Mouse (Mus musculus) liver, embryonic 18 days (tissue): ENCODE measurements around the gene Nmnat3. TPM values are rescaled to one million over a fixed set of nuclear protein-coding genes. Genes with fewer than 3 reads are reported as not detected.

ENCODE experiments used
- polyA plus RNA-seq: library from polyadenylated mRNA; depleted of rRNA; stranded (reverse); fragments of >200 nt; gene quantifications from 2 replicates; pipeline ENCODE4 v1.2.3, GENCODE M21; 2012; rRNA removed

The Nmnat3 gene
- polyA plus RNA-seq: 10.5 and 10.8 TPM in 2 replicates

GRCm38 (mm10) chr9:98287135-98287534 is at the start of gene Nmnat3:
Gene Nmnat3, plus strand, starts transcription at chr9:98287435.

GRCm38 (mm10) chr9:98422656-98423055 is 135.4 kb downstream of the Nmnat3 start, which contains the start of gene Rbp1:
Gene Rbp1, plus strand, starts transcription at chr9:98422961.

Other genes with a start within 250 kb of the Nmnat3 start
- 63.3 and 64.4 TPM in 2 replicates for gene Rbp1, start 135.5 kb downstream of the Nmnat3 start, polyA plus RNA-seq
- 444 and 589 TPM in 2 replicates for gene Rbp2, start 198.7 kb downstream of the Nmnat3 start, polyA plus RNA-seq